Mouse (Mus musculus): ENCODE data around the gene Ap2s1. TPM values are rescaled to one million over a fixed set of nuclear protein-coding genes. Genes with fewer than 3 reads are reported as not detected.
"Not testable (repeated sequence)": the region's sequence is repeated elsewhere in the genome, so short reads cannot be mapped to it uniquely, and the experiment has no call there.

The Ap2s1 gene
- polyA plus RNA-seq (2015; fragmentation: Nextera tagmentation; extraction: Ambion mirVana): 210 and 235 TPM in 2 replicates

- H3K9me3 ChIP-seq: no peaks in the 10 kb centered on the region
- peaks cover 17% of the 10 kb centered on the region for H3K4me1 ChIP-seq
- WGBS: under 1% methylated on average over 34 of the region's 34 CpGs
- peak within 1 kb of the TSS; percentile 94 for H3K4me2 ChIP-seq
- peak within 1 kb of the TSS; percentile 26; the same call in 1 of the 2 replicates for H3K27ac ChIP-seq (replicated peaks)
- H3K36me3 ChIP-seq: peaks cover 14% of the 10 kb centered on the region
- H3K9ac ChIP-seq: peak within 1 kb of the TSS; percentile 92
- H3K27me3 ChIP-seq (replicated peaks): no peaks in the 10 kb centered on the region
- peak within 1 kb of the TSS; percentile 92 for H3K4me3 ChIP-seq
- ATAC-seq (ENCODE audit: extremely low read depth, insufficient number of reproducible peaks, low FRiP score, low TSS enrichment): peak; percentile 87
Measured at GRCm38 (mm10) chr7:16738073-16738696, at the start of gene Ap2s1. Ap2s1 (plus strand) TSS chr7:16738410.

GRCm38 (mm10) chr7:16689196-16689595 is 49.0 kb upstream of the Ap2s1 start:
- no peak overlapping the region for H3K27ac ChIP-seq (replicated peaks)
- H3K9ac ChIP-seq: no peak overlapping the region
- WGBS: 59% methylated on average over 5 of the region's 5 CpGs
- H3K27me3 ChIP-seq (replicated peaks): no peaks in the 10 kb centered on the region
- no peaks in the 10 kb centered on the region for H3K4me1 ChIP-seq
- H3K36me3 ChIP-seq: no peaks in the 10 kb centered on the region
- no peak for ATAC-seq (ENCODE audit: extremely low read depth, insufficient number of reproducible peaks, low FRiP score, low TSS enrichment)
- no peak overlapping the region for H3K4me3 ChIP-seq
- H3K4me2 ChIP-seq: no peak overlapping the region
- peaks cover 9% of the 10 kb centered on the region; the same call in 1 of the 2 replicates for H3K9me3 ChIP-seq

- Histone ChIP-seq H3K4me1 (no peaks in the 10 kb centered on the region), H3K9ac (no peak overlapping the region), H3K36me3 (no peaks in the 10 kb centered on the region), H3K27me3 (replicated peaks) (no peaks in the 10 kb centered on the region), H3K27ac (replicated peaks) (no peak overlapping the region), H3K9me3 (no peaks in the 10 kb centered on the region), H3K4me3 (no peak overlapping the region), H3K4me2 (no peak overlapping the region)
- ATAC-seq (ENCODE audit: extremely low read depth, insufficient number of reproducible peaks, low FRiP score, low TSS enrichment): no peak
- 33% methylated on average over 3 of the region's 3 CpGs for WGBS
Measured at GRCm38 (mm10) chr7:16695025-16695424, 43.2 kb upstream of the Ap2s1 start.

- ATAC-seq (ENCODE audit: extremely low read depth, insufficient number of reproducible peaks, low FRiP score, low TSS enrichment): no peak
- H3K4me1 ChIP-seq: peaks cover 4% of the 10 kb centered on the region; the same call in 1 of the 2 replicates
- H3K27ac ChIP-seq (replicated peaks): no peak overlapping the region
- no peaks in the 10 kb centered on the region for H3K27me3 ChIP-seq (replicated peaks)
- H3K9ac ChIP-seq: no peak overlapping the region
- H3K9me3 ChIP-seq: no peaks in the 10 kb centered on the region
- H3K36me3 ChIP-seq: no peaks in the 10 kb centered on the region
- 35% methylated on average over 2 of the region's 2 CpGs for WGBS
- H3K4me2 ChIP-seq: no peak overlapping the region
- no peak overlapping the region for H3K4me3 ChIP-seq
Measured at GRCm38 (mm10) chr7:16699042-16699441, 39.2 kb upstream of the Ap2s1 start.

GRCm38 (mm10) chr7:16700583-16700982 is 37.6 kb upstream of the Ap2s1 start:
- no peak overlapping the region for H3K9ac ChIP-seq
- peaks cover 4% of the 10 kb centered on the region; the same call in 1 of the 2 replicates for H3K4me1 ChIP-seq
- H3K9me3 ChIP-seq: no peaks in the 10 kb centered on the region
- no peak for ATAC-seq (ENCODE audit: extremely low read depth, insufficient number of reproducible peaks, low FRiP score, low TSS enrichment)
- no peak overlapping the region for H3K4me2 ChIP-seq
- H3K36me3 ChIP-seq: no peaks in the 10 kb centered on the region
- no peaks in the 10 kb centered on the region for H3K27me3 ChIP-seq (replicated peaks)
- 54% methylated on average over 5 of the region's 5 CpGs for WGBS
- H3K27ac ChIP-seq (replicated peaks): no peak overlapping the region
- no peak overlapping the region for H3K4me3 ChIP-seq

- Histone ChIP-seq H3K4me3 (no peak overlapping the region), H3K27ac (replicated peaks) (peak overlapping the region; percentile 55), H3K4me1 (peaks cover 35% of the 10 kb centered on the region), H3K36me3 (no peaks in the 10 kb centered on the region), H3K9ac (0 out of 2 replicates have a peak overlapping the region, but pooled peaks have one; percentile 44), H3K4me2 (peak overlapping the region; percentile 35), H3K27me3 (replicated peaks) (no peaks in the 10 kb centered on the region), H3K9me3 (peaks cover 3% of the 10 kb centered on the region; the same call in 1 of the 2 replicates)
- ATAC-seq (ENCODE audit: extremely low read depth, insufficient number of reproducible peaks, low FRiP score, low TSS enrichment): no peak; the same call in 1 of the 2 replicates
- 16% methylated on average over 9 of the region's 9 CpGs for WGBS
Measured at GRCm38 (mm10) chr7:16706385-16706784, 31.8 kb upstream of the Ap2s1 start.

- Histone ChIP-seq H3K9me3 (peaks cover 3% of the 10 kb centered on the region; the same call in 1 of the 2 replicates), H3K9ac (0 out of 2 replicates have a peak overlapping the region, but pooled peaks have one; percentile 45), H3K36me3 (no peaks in the 10 kb centered on the region), H3K4me2 (peak overlapping the region; percentile 10), H3K27ac (replicated peaks) (peak overlapping the region; percentile 58), H3K27me3 (replicated peaks) (no peaks in the 10 kb centered on the region), H3K4me1 (peaks cover 35% of the 10 kb centered on the region), H3K4me3 (no peak overlapping the region)
- WGBS: 10% methylated on average over 9 of the region's 9 CpGs
- no peak for ATAC-seq (ENCODE audit: extremely low read depth, insufficient number of reproducible peaks, low FRiP score, low TSS enrichment)
Measured at GRCm38 (mm10) chr7:16708244-16708643, 30.0 kb upstream of the Ap2s1 start.

- no peak for ATAC-seq (ENCODE audit: extremely low read depth, insufficient number of reproducible peaks, low FRiP score, low TSS enrichment)
- Histone ChIP-seq H3K27me3 (replicated peaks) (no peaks in the 10 kb centered on the region), H3K4me3 (no peak overlapping the region), H3K9me3 (peaks cover 3% of the 10 kb centered on the region; the same call in 1 of the 2 replicates), H3K4me2 (no peak overlapping the region), H3K4me1 (peaks cover 35% of the 10 kb centered on the region), H3K36me3 (no peaks in the 10 kb centered on the region), H3K9ac (no peak overlapping the region), H3K27ac (replicated peaks) (no peak overlapping the region)
- 70% methylated on average over 5 of the region's 5 CpGs for WGBS
Measured at GRCm38 (mm10) chr7:16710604-16711003, 27.6 kb upstream of the Ap2s1 start.

- no peak overlapping the region for H3K4me2 ChIP-seq
- WGBS: 68% methylated on average over 13 of the region's 13 CpGs
Measured at GRCm38 (mm10) chr7:16712633-16713415, 25.4 kb upstream of the Ap2s1 start.

GRCm38 (mm10) chr7:16716456-16717152 is 21.6 kb upstream of the Ap2s1 start:
- not testable (repeated sequence) for H3K4me1 ChIP-seq; ATAC-seq (ENCODE audit: extremely low read depth, insufficient number of reproducible peaks, low FRiP score, low TSS enrichment); H3K9me3 ChIP-seq; H3K9ac ChIP-seq; H3K27me3 ChIP-seq (replicated peaks); H3K4me3 ChIP-seq; H3K4me2 ChIP-seq; H3K36me3 ChIP-seq
- peak overlapping the region; percentile 29; the same call in 1 of the 2 replicates for H3K27ac ChIP-seq (replicated peaks)
- WGBS: 33% methylated on average over 8 of the region's 8 CpGs

More at GRCm38 (mm10) chr7:16712633-16713415, 25.4 kb upstream of the Ap2s1 start:
- Histone ChIP-seq H3K36me3 (no peaks in the 10 kb centered on the region), H3K4me1 (peaks cover 19% of the 10 kb centered on the region), H3K9ac (no peak overlapping the region), H3K9me3 (peaks cover 3% of the 10 kb centered on the region; the same call in 1 of the 2 replicates), H3K4me3 (no peak overlapping the region), H3K27me3 (replicated peaks) (no peaks in the 10 kb centered on the region), H3K27ac (replicated peaks) (no peak overlapping the region)
- no peak for ATAC-seq (ENCODE audit: extremely low read depth, insufficient number of reproducible peaks, low FRiP score, low TSS enrichment)

GRCm38 (mm10) chr7:16721629-16722028 is 16.6 kb upstream of the Ap2s1 start, which contains the start of gene Ceacam9:
Ceacam9 (plus strand) TSS chr7:16721929.
- no peak within 1 kb of the TSS for H3K9ac ChIP-seq
- peaks cover 3% of the 10 kb centered on the region; the same call in 1 of the 2 replicates for H3K4me1 ChIP-seq
- no peak within 1 kb of the TSS for H3K4me3 ChIP-seq
- 76% methylated on average over 2 of the region's 2 CpGs for WGBS
- no peak within 1 kb of the TSS for H3K27ac ChIP-seq (replicated peaks)
- H3K9me3 ChIP-seq: no peaks in the 10 kb centered on the region
- peaks cover 9% of the 10 kb centered on the region; the same call in 1 of the 2 replicates for H3K27me3 ChIP-seq (replicated peaks)
- H3K36me3 ChIP-seq: no peaks in the 10 kb centered on the region
- no peak within 1 kb of the TSS for H3K4me2 ChIP-seq
- ATAC-seq (ENCODE audit: extremely low read depth, insufficient number of reproducible peaks, low FRiP score, low TSS enrichment): no peak

Data from heart, embryonic 13.5 days (tissue).